Mouse (Mus musculus): ENCODE results near the gene Olfr788.

Olfr788 gene

GRCm38 (mm10) chr10:129470698-129471097, at the start of gene Olfr788:
Gene Olfr788 (plus strand): TSS chr10:129470998.
- no peak for DNase-seq (ENCODE audit: low spot score in 2 of 2)

- no peak for DNase-seq (ENCODE audit: low spot score in 2 of 2)
Observed at GRCm38 (mm10) chr10:129427006-129427405, 43.8 kb upstream of the Olfr788 start, which contains the start of gene Olfr786. Gene Olfr786 (plus strand): TSS chr10:129427306.

DNA sequence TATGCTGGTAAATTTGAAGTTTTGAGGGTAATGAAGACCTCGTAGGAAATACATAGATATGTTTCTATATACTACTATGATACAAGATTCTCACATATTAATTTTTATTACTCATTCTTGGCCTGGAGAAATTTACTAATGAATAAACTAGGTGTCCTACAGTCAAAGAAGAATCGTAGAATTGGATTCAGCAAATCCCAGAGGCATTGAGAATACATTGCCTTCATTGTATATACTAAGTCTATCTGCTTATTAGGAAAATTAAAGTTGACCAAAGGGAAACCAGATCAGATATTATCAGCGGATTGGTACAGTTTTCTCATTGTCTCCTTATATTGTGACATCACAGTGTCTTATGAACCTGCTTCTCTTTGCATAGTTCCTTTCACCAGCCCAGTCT, 9.2 kb upstream of the Olfr788 start, which contains the start of gene Olfr787:
Gene Olfr787 (plus strand): TSS at position 301 of the 400 bp plus-strand sequence.
- DNase-seq (ENCODE audit: low spot score in 2 of 2) = no peak

GRCm38 (mm10) chr10:129473256-129473655, 2.5 kb downstream of the Olfr788 start:
- no peak for DNase-seq (ENCODE audit: low spot score in 2 of 2)

DNA sequence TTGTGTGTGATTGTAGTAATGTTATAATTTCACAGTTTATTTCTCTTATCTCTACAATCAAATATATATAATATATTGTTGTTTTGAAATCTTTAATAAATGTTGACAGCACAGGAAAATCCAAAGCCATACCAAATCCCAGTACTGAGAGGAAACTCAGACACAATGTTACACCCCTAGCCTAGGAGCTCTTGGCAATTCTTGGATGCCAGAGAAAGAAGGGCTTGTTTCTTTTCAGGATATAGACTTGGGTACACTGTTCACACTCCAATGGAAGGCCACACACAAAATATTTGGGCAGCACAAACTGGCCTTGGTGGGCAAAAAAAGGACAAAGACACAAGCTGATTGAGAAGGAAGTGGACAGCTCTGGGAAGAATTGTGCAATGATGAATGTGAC, 2.9 kb downstream of the Olfr788 start:
- DNase-seq (ENCODE audit: low spot score in 2 of 2) = no peak

DNA sequence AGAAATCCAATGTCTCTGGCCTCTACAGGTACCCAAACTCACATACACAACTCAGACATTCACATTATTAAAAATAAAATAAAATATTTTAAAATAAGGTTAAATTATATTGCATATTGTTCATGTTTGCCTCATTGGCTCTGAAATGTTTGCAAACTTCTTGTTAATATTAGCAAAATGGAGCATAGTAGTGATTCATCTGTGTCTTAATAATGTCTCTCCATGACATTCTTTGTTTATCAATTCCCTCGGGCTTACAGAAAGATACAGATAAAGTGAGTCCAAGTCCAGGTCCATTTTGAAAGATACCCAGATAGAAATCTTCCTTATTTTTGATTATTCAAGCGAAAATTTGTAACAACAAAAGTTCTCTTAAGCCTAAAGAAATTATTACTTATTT, 13.7 kb downstream of the Olfr788 start, which contains the start of gene Olfr789:
Gene Olfr789 (plus strand): TSS at position 301 of the 400 bp plus-strand sequence.
- DNase-seq (ENCODE audit: low spot score in 2 of 2) = no peak

- no peak for DNase-seq (ENCODE audit: low spot score in 2 of 2)
Observed at GRCm38 (mm10) chr10:129490101-129490500, 19.3 kb downstream of the Olfr788 start.

DNA sequence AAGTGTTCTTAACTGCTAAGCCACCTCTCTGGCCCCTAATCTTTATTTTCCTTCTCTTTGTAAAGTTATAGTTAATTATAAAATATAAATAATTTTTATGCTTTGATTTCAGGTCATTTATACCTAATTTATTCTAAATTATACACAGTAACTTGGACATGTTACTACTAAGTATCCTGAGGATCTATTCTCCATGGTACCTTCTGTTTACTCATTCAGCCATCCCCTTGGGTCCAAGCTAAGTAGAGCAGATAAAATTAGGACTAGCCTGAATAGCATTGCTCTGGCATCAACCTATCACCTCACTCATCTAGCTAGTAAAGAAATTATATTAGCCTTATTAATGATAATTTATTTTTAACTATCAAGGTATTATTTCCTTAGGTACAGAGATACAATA, 27.4 kb downstream of the Olfr788 start, which contains the start of gene Olfr790:
Gene Olfr790 (plus strand): TSS at position 301 of the 400 bp plus-strand sequence.
- no peak for DNase-seq (ENCODE audit: low spot score in 2 of 2)

DNA sequence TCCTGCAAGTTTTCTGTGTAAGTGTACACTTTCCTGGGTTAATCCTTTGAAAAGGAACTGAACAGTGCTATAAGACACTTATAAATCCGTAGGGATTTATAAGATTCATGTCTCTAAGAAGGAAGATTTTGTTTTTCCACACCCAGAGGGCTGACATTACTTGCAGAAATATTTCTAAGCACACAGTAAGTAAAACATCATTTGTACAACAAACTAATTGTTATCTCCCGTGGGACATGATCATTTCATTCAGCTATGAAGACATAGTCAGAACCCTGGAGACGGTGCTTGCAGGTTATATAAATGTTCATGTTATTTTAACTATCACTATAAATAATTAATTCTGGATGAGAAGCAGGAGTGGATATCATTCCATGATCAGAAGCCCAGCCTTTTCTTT, 50.7 kb downstream of the Olfr788 start, which contains the start of gene Olfr791:
Gene Olfr791 (plus strand): TSS at position 301 of the 400 bp plus-strand sequence.
- no peak for DNase-seq (ENCODE audit: low spot score in 2 of 2)
